Mouse (Mus musculus) kidney, adult 18-20 months (tissue): ENCODE measurements at regions not wholly inside any gene's neighbourhood (a gene's known extent, or its start where the extent isn't known, plus 50 kb on each side); places are given as distances from the start of the nearest gene placed in this dataset.

ENCODE experiments used
- DNase-seq: peaks from one replicate; pipeline ENCODE4 v3.0.0; 2021

- no peak for DNase-seq
These were observed 211.2 kb upstream of the Amigo2 start for GRCm38 (mm10) chr15:97458139-97458747.

- no peak for DNase-seq
These were observed 210.4 kb upstream of the Amigo2 start for GRCm38 (mm10) chr15:97457468-97457867.

- no peak for DNase-seq
These were observed 209.9 kb upstream of the Amigo2 start for GRCm38 (mm10) chr15:97456991-97457390.

- DNase-seq, result no peak
These were observed 208.6 kb upstream of the Amigo2 start for GRCm38 (mm10) chr15:97455672-97456071.

GRCm38 (mm10) chr15:97449724-97450123 lies 202.6 kb upstream of the Amigo2 start:
- no peak for DNase-seq

- DNase-seq, result no peak
These were observed 201.9 kb upstream of the Amigo2 start for GRCm38 (mm10) chr15:97449001-97449400.

- DNase-seq, result no peak
These were observed 201.3 kb upstream of the Amigo2 start for GRCm38 (mm10) chr15:97448243-97448880.

GRCm38 (mm10) chr15:97446181-97446580 lies 199.1 kb upstream of the Amigo2 start:
- DNase-seq, result no peak

- no peak for DNase-seq
These were observed 191.2 kb upstream of the Amigo2 start for GRCm38 (mm10) chr15:97438235-97438760.
